Mouse (Mus musculus) C2C12 (cell line): ENCODE measurements at regions not wholly inside any gene's neighbourhood (a gene's known extent, or its start where the extent isn't known, plus 50 kb on each side); places are given as distances from the start of the nearest gene placed in this dataset.

Source experiments
- CTCF ChIP-seq: IDR thresholded peaks from one replicate; pipeline ENCODE4 v1.5.1; 2011; ENCODE audit not compliant: control insufficient read depth, insufficient read depth, insufficient read length
- MAX ChIP-seq: IDR thresholded peaks from one replicate; pipeline ENCODE4 v1.6.1; 2011; ENCODE audit warnings: mild to moderate bottlenecking, control low read depth
- USF1 ChIP-seq: IDR thresholded peaks from one replicate; pipeline ENCODE4 v1.6.1; 2011; ENCODE audit warnings: low read depth, mild to moderate bottlenecking, control low read depth, moderate library complexity

- TF ChIP-seq CTCF (no peak), MAX (no peak), USF1 (no peak)
Observed at GRCm38 (mm10) chr19:26466244-26466643, 138.6 kb upstream of the Smarca2 start.
